17 mouse cellular contexts compared by ENCODE assay signal in the genomic region with DNA sequence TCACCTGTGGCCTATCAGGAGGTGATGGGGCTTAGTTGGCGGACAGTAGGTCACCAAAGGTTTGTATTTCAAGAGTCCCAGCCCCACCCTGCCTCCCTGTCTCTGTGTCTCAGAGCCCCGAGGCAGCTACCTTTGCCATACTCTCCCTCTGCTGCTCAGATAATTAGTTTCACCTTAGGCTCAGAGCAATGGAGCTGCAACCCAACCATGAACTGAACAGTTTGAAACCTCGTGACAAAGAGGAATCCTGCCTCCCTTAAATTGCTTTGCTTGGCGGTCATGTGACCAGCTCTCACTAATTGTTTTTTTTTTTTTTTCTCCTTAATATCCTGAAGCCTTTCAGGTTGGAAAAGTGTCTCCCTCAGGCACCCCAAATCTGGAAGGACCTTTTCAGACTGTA. TPM values are rescaled to one million over a fixed set of nuclear protein-coding genes. Genes with fewer than 3 reads are reported as not detected.
DNase-seq lines count a peak whose midpoint lies in the region; ATAC-seq lines count a peak whose summit lies in the region.
"Had no signal": no experiment of that assay in that cellular context is flagged by ENCODE, and none has a peak within 500 bp of the region (broad histone marks: within the 10 kb centered on the region; RNA-seq: fewer than 3 reads in every experiment).

No protein-coding gene starts in this region.

- H3K27ac ChIP-seq in kidney, embryonic 14.5 days (ENCODE audit: low read depth, low read length): no peak overlapping the region; the same call in 1 of the 2 replicates
- H3K27ac ChIP-seq in kidney, embryonic 15.5 days: peak overlapping the region; percentile 56
- H3K27ac ChIP-seq: hindbrain, embryonic 10.5 days; left cerebral cortex, adult 2 months had no signal

- H3K27me3 ChIP-seq in kidney, embryonic 14.5 days (ENCODE audit: control insufficient read depth, insufficient read depth, low read length): no peaks in the 10 kb centered on the region
- no peaks in the 10 kb centered on the region for H3K27me3 ChIP-seq in kidney, embryonic 15.5 days
- H3K27me3 ChIP-seq: limb, embryonic 15.5 days; lung, embryonic 15.5 days; neural tube, embryonic 15.5 days had no signal

- no peak; the same call in 1 of the 2 replicates for ATAC-seq in kidney, embryonic 14.5 days (ENCODE audit: low FRiP score, low TSS enrichment)
- ATAC-seq in kidney, embryonic 15.5 days (replicated peaks; ENCODE audit: low FRiP score): peak; percentile 35; the same call in 1 of the 2 replicates
- no peak for ATAC-seq in erythroid progenitor cell, adult 5-6 weeks (replicated peaks; ENCODE audit: low FRiP score, poor library complexity, severe bottlenecking)
- ATAC-seq: forebrain, embryonic 14.5 days had no signal

- no peak overlapping the region for H3K4me2 ChIP-seq in kidney, embryonic 14.5 days (replicated peaks; ENCODE audit: low read depth, low read length)
- no peak overlapping the region for H3K4me2 ChIP-seq in kidney, embryonic 15.5 days
- H3K4me2 ChIP-seq: limb, embryonic 15.5 days; neural tube, embryonic 15.5 days had no signal

- H3K9me3 ChIP-seq in kidney, embryonic 14.5 days (ENCODE audit: control insufficient read depth, low read length): no peaks in the 10 kb centered on the region
- no peaks in the 10 kb centered on the region for H3K9me3 ChIP-seq in kidney, embryonic 15.5 days (replicated peaks)
- H3K9me3 ChIP-seq: hindbrain, embryonic 10.5 days; limb, embryonic 15.5 days; lung, embryonic 15.5 days; neural tube, embryonic 15.5 days had no signal

- H3K36me3 ChIP-seq in kidney, embryonic 14.5 days (ENCODE audit: control insufficient read depth, insufficient read depth, low read length): no peaks in the 10 kb centered on the region
- no peaks in the 10 kb centered on the region for H3K36me3 ChIP-seq in kidney, embryonic 15.5 days
- H3K36me3 ChIP-seq: G1E; hindbrain, embryonic 10.5 days; limb, embryonic 15.5 days; lung, embryonic 15.5 days; neural tube, embryonic 15.5 days had no signal

- peaks cover 7% of the 10 kb centered on the region; the same call in 1 of the 2 replicates for H3K4me1 ChIP-seq in kidney, embryonic 14.5 days (ENCODE audit: control insufficient read depth, insufficient read depth, low read length)
- H3K4me1 ChIP-seq in kidney, embryonic 15.5 days: peaks cover 23% of the 10 kb centered on the region

- 50% methylated on average over 4 of the region's 4 CpGs for WGBS in kidney, embryonic 14.5 days
- WGBS in kidney, embryonic 15.5 days: 54% methylated on average over 4 of the region's 4 CpGs

- intact Hi-C loops in heart, postnatal 36 days (cut with DNase I): no loop called here

- DNase-seq in heart, adult 18-20 months: peak; percentile 15 to 33
- DNase-seq in heart, postnatal 36 days: no peak
- peak; percentile 53 for DNase-seq in kidney, adult 18-20 months
- DNase-seq in ES-CJ7 (ENCODE audit: low read depth, low spot score): peak; percentile 9
- no peak for DNase-seq in gastrocnemius, adult 18-20 months (ENCODE audit: low spot score)
- DNase-seq: cerebellum, adult 18-20 months; retina, postnatal 1 day had no signal

- H3K4me3 ChIP-seq in kidney, embryonic 14.5 days (ENCODE audit: low read length): no peak overlapping the region
- no peak overlapping the region for H3K4me3 ChIP-seq in kidney, embryonic 15.5 days (replicated peaks)
- H3K4me3 ChIP-seq: hindbrain, embryonic 10.5 days; left cerebral cortex, adult 2 months; limb, embryonic 15.5 days; lung, embryonic 15.5 days; neural tube, embryonic 15.5 days had no signal

- H3K9ac ChIP-seq in kidney, embryonic 14.5 days (ENCODE audit: low read depth, low read length): no peak overlapping the region
- no peak overlapping the region for H3K9ac ChIP-seq in kidney, embryonic 15.5 days
- H3K9ac ChIP-seq: limb, embryonic 15.5 days; lung, embryonic 15.5 days; neural tube, embryonic 15.5 days had no signal

RNA-seq across cellular contexts. Expression of a gene that starts 9.8 kb away (rescaled TPM):
- total RNA-seq in heart, adult 18-20 months (2021): 100 to 1,000 TPM; 206 to 224 TPM
- 100 to 1,000 TPM; 248 to 269 TPM for total RNA-seq in heart, postnatal 36 days (2021)
- polyA plus RNA-seq in kidney, embryonic 14.5 days (2014; fragmentation: Nextera tagmentation; extraction: Ambion mirVana): 15.3 and 23.5 TPM in 2 replicates
- polyA plus RNA-seq in kidney, embryonic 15.5 days (2015; fragmentation: Nextera tagmentation; extraction: Ambion mirVana): 16.4 and 17.5 TPM in 2 replicates
- total RNA-seq in erythroid progenitor cell, adult 5-6 weeks (2015; ENCODE audit: low replicate concordance): 2.5 and 2.9 TPM in 2 replicates
- 1.0 TPM in 1 of 2 replicates, not detected in the other for total RNA-seq in erythroid progenitor cell, adult 5-6 weeks (2017; ENCODE audit: low replicate concordance)
- total RNA-seq in gastrocnemius, adult 18-20 months (2021): 100 to 1,000 TPM; 167 to 176 TPM
- polyA plus RNA-seq: G1E had no signal

Comparison
In these comparisons a context has a peak if more than half of its experiments do, and no peak if none do; other contexts are left out.
1. DNase-seq: peak in heart, adult 18-20 months (2 of 2), kidney, adult 18-20 months (single experiment) and ES-CJ7 (single experiment); none in heart, postnatal 36 days (0 of 2) and gastrocnemius, adult 18-20 months (single experiment).
2. RNA of a gene that starts 9.8 kb away (total RNA-seq): 248 to 269 TPM in heart, postnatal 36 days, 206 to 224 TPM in heart, adult 18-20 months and 167 to 176 TPM in gastrocnemius, adult 18-20 months; 1.0 to 2.9 TPM in erythroid progenitor cell, adult 5-6 weeks; every median in the first group is over 10 times any median in the second.